Comparison of ENCODE assay signal across 15 mouse cellular contexts in genomic region chr12:109714061-109714460, GRCm38 (mm10).
"Had no signal": no experiment of that assay in that cellular context is flagged by ENCODE, and none has a peak within 500 bp of the region (broad histone marks: within the 10 kb centered on the region; RNA-seq: fewer than 3 reads in every experiment).

No protein-coding gene starts in this region.

- H3K4me3 ChIP-seq: kidney, embryonic 15.5 days; left cerebral cortex, adult 2 months; liver, embryonic 13.5 days; midbrain, embryonic 15.5 days; neural tube, embryonic 12.5 days; neural tube, embryonic 15.5 days had no signal

- DNase-seq: kidney, adult 8-10 months; kidney, postnatal 10 days; kidney, postnatal 36 days; liver, embryonic 13.5 days; lung, adult 2 months; lung, postnatal 14 days; thymus, adult 2 months; thymus, postnatal 14 days; thymus, postnatal 4 days had no signal

- H3K9me3 ChIP-seq: kidney, embryonic 15.5 days; midbrain, embryonic 15.5 days; neural tube, embryonic 12.5 days; neural tube, embryonic 15.5 days had no signal

- ATAC-seq: midbrain, embryonic 15.5 days had no signal

- H3K4me1 ChIP-seq: kidney, embryonic 15.5 days; liver, embryonic 13.5 days; midbrain, embryonic 15.5 days; neural tube, embryonic 12.5 days; neural tube, embryonic 15.5 days had no signal

- H3K27ac ChIP-seq: kidney, embryonic 15.5 days; left cerebral cortex, adult 2 months; liver, embryonic 13.5 days; macrophage; midbrain, embryonic 15.5 days; neural tube, embryonic 12.5 days; neural tube, embryonic 15.5 days had no signal

- H3K27me3 ChIP-seq: kidney, embryonic 15.5 days; liver, embryonic 13.5 days; midbrain, embryonic 15.5 days; neural tube, embryonic 12.5 days; neural tube, embryonic 15.5 days had no signal
